Mouse (Mus musculus): ENCODE data around the gene Spata25.
"Not testable (repeated sequence)": the region's sequence is repeated elsewhere in the genome, so short reads cannot be mapped to it uniquely, and the experiment has no call there.

- not testable (repeated sequence) for TF ChIP-seq ZC3H11A (IDR thresholded peaks at IDR 0.05; ENCODE audit: borderline replicate concordance, low read depth, low read length); MAFK (IDR thresholded peaks at IDR 0.05; ENCODE audit: insufficient read depth, low read depth, low read length)
These were observed 47.3 kb upstream of the Spata25 start for GRCm38 (mm10) chr2:164875648-164876047.

Data from ES-E14 (cell line).